Mouse (Mus musculus) liver, adult 2 months (tissue): ENCODE measurements around the gene Zfp217.

ENCODE experiments used
- CTCF ChIP-seq: fragments of 200-500 bp; IDR thresholded peaks from 2 replicates; pipeline ENCODE4 v1.5.1; 2011; ENCODE audit warnings: low read depth, low read length, control low read depth
- POLR2A ChIP-seq: fragments of 200-500 bp; IDR thresholded peaks from 2 replicates; pipeline ENCODE4 v1.6.1; 2011; ENCODE audit warnings: low read length, control low read depth; ENCODE audit not compliant: insufficient read depth; ENCODE audit errors: extremely low read depth

- TF ChIP-seq CTCF = no peak
- no peak for TF ChIP-seq POLR2A
Measured at GRCm38 (mm10) chr2:170193850-170194249, 45.9 kb upstream of the Zfp217 start.
